Mouse (Mus musculus) small intestine, adult 2 months (tissue): ENCODE measurements at regions not wholly inside any gene's neighbourhood (a gene's known extent, or its start where the extent isn't known, plus 50 kb on each side); places are given as distances from the start of the nearest gene placed in this dataset.

ENCODE experiments used
- H3K27ac ChIP-seq: fragments of 200-500 bp; 2 replicates; pipeline ENCODE4 v1.5.1; 2012; ENCODE audit warnings: low read depth, low read length, control low read depth, inconsistent platforms; ENCODE audit not compliant: insufficient read depth
- H3K27me3 ChIP-seq: fragments of 200-500 bp; 2 replicates; pipeline ENCODE4 v1.6.1; 2012; ENCODE audit warnings: mild to moderate bottlenecking, moderate library complexity, low read length, inconsistent platforms; ENCODE audit not compliant: control insufficient read depth, insufficient read depth
- H3K36me3 ChIP-seq: fragments of 200-500 bp; 2 replicates; pipeline ENCODE4 v1.6.1; 2012; ENCODE audit warnings: mild to moderate bottlenecking, low read length, control low read depth, inconsistent platforms; ENCODE audit not compliant: control insufficient read depth, insufficient read depth
- H3K4me1 ChIP-seq: fragments of 200-500 bp; 2 replicates; pipeline ENCODE4 v1.6.1; 2012; ENCODE audit warnings: low read length, inconsistent platforms, mixed read lengths; ENCODE audit not compliant: control insufficient read depth, insufficient read depth, insufficient read length
- H3K4me3 ChIP-seq: fragments of 200-500 bp; 2 replicates; pipeline ENCODE4 v1.5.1; 2012; ENCODE audit warnings: low read depth, mild to moderate bottlenecking, control low read depth, inconsistent platforms, low read length, moderate library complexity
- CTCF ChIP-seq: fragments of 200-500 bp; IDR thresholded peaks from 2 replicates; pipeline ENCODE4 v1.5.1; 2012; ENCODE audit warnings: low read depth, mild to moderate bottlenecking, control low read depth, inconsistent platforms, low read length, moderate library complexity, mixed read lengths; ENCODE audit not compliant: insufficient replicate concordance, insufficient read length; ENCODE audit errors: extremely low read depth
- POLR2A ChIP-seq: fragments of 200-500 bp; IDR thresholded peaks from 2 replicates; pipeline ENCODE4 v1.6.1; 2012; ENCODE audit warnings: low read depth, mild to moderate bottlenecking, control low read depth, inconsistent platforms, low read length, moderate library complexity
- WGBS: fragments of 180-500 bp; shearing (Covaris S2); methylation state at CpG from one replicate; pipeline ENCODE4 v1.1.7; 2018; 5-methylcytosine and 5-hydroxymethylcytosine counted together

DNA sequence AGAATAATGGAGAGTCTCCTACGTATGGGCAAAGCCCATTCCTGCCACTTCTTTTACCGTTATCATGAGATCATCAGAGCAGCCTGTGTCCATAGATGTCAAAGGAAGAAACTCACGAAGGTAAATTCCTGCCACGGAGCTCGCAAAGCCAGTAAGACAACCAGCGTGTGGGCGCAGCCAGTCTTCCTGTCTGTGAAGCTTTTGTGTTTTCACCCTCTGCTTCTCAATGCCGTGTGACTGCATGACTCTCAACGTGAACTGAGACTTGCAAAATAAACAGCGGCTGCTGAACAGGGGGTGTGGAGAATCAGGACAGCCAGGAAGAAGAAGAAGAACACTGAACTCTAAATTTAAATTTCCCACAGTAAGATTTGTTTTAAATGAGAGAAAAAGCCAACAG, 103.8 kb upstream of the Tank start:
- Histone ChIP-seq H3K27me3 (no peaks in the 10 kb centered on the region), H3K36me3 (no peaks in the 10 kb centered on the region), H3K4me3 (no peak overlapping the region), H3K4me1 (no peaks in the 10 kb centered on the region), H3K27ac (no peak overlapping the region)
- WGBS, result 50% methylated on average over 10 of the region's 10 CpGs
- TF ChIP-seq CTCF (no peak), POLR2A (no peak)

DNA sequence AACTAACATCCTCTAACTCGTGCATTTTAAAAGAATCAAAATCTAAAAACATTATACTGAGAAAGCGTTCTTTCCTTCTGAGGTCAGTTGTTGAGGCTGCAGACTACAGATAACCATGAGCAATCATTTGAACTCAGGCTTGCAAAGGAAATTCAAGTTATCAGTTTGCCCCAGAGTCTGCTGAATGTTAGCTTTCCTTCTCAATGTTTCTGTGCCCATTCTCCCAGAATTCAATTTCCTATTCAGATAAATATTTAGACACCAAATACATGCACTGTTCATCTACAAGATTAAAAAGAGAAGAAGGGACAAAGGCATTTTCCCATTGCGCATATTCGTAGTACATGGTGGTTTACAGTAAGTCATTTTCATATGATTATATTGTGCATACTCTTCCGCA, 107.9 kb upstream of the Tank start:
- TF ChIP-seq POLR2A, result no peak
- TF ChIP-seq CTCF, result no peak
- no peaks in the 10 kb centered on the region for H3K36me3 ChIP-seq
- no peak overlapping the region for H3K27ac ChIP-seq
- H3K4me3 ChIP-seq, result no peak overlapping the region
- no peaks in the 10 kb centered on the region for H3K4me1 ChIP-seq
- WGBS, result 90% methylated on average over 5 of the region's 5 CpGs
- H3K27me3 ChIP-seq, result no peaks in the 10 kb centered on the region

DNA sequence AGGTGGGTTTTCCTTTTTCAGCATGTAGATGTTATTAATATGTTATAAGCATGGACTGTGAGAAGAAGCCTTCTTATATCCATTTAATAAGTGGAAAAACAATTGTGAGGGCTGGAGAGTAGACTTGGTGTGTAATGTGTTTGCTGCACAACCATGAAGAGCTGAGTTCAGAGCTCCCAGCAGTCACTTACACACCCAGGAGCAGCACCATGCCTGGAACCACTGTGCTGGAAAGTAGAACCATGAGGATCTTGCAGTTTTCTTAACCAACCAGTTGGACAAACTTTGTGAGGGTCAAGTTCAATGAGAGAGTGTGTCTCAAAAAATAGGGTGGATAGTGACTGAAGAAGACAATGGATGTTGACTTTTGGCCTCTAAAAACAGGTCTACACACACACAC, 108.3 kb upstream of the Tank start:
- Histone ChIP-seq H3K4me1 (no peaks in the 10 kb centered on the region), H3K27ac (no peak overlapping the region), H3K27me3 (no peaks in the 10 kb centered on the region), H3K36me3 (no peaks in the 10 kb centered on the region), H3K4me3 (no peak overlapping the region)
- no peak for TF ChIP-seq CTCF
- TF ChIP-seq POLR2A, result no peak

DNA sequence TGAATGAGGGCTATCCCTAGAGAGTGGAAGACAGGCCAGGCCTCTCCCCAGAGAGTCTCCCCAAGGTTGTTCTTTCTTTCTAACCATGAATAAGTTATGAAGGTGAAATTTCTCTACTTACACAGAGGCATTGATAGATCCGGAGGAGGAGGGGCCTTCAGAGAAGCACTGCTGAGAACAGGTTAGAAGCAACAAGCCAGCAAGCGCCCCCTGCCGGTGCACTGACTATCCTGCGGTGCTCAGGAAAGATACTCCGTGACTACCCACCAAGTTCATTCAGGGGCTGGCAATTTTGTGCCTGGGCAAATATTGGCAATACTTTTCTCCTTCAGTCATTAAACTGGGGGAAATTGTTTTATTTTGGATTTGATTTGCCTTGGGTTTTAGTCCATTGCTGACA, 122.5 kb upstream of the Tank start:
- H3K4me3 ChIP-seq, result no peak overlapping the region
- no peaks in the 10 kb centered on the region for H3K36me3 ChIP-seq
- TF ChIP-seq CTCF (peak; percentile 69; the same call in 1 of the 2 replicates), POLR2A (no peak)
- H3K27me3 ChIP-seq, result no peaks in the 10 kb centered on the region
- WGBS, result 19% methylated on average over 5 of the region's 5 CpGs
- H3K4me1 ChIP-seq, result peaks cover 2% of the 10 kb centered on the region; the same call in 1 of the 2 replicates
- H3K27ac ChIP-seq, result no peak overlapping the region

DNA sequence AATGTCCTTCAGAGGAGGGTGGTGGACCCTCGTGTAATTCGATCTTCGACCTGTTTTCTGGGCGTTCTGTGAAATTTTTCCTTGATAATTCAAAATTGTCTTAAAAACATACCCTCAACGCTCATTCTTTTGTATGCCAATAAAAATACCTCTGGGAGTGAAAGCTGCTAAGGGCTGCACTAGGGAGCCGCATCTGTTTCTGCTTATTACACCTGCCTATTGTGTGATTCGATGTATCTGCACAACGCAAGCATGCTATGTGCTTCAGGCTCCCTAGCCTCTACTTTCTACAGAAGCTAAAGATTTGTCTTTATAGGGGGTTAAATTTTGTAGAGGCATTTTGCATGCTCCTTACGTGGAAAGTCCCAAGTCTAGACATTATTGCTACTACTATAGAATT, 123.7 kb upstream of the Tank start:
- Histone ChIP-seq H3K36me3 (no peaks in the 10 kb centered on the region), H3K4me1 (peaks cover 2% of the 10 kb centered on the region; the same call in 1 of the 2 replicates), H3K27ac (no peak overlapping the region), H3K27me3 (no peaks in the 10 kb centered on the region), H3K4me3 (no peak overlapping the region)
- TF ChIP-seq POLR2A (no peak), CTCF (no peak)
- WGBS, result 24% methylated on average over 9 of the region's 9 CpGs

DNA sequence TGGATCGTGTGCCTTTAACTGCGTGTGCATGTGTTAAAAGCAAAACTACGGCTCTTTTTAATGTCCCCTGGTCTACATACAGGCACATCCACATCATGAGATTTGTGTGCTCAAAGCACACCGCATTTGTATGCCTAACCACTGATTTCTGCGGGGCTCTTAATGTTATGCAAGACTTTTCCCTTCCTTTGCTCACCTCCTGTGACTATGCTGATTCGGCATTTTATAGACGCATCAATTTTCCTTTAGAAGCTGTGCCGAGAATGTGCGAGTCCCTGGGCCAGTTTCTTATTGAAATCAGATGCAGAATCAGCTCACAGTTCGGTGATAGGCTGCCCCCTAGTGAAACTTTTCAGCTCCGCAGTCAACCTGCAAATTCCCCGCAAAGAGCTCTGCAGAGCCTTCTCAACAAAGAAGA, 124.1 kb upstream of the Tank start:
- no peaks in the 10 kb centered on the region for H3K27me3 ChIP-seq
- WGBS, result 5% methylated on average over 12 of the region's 12 CpGs
- H3K36me3 ChIP-seq, result no peaks in the 10 kb centered on the region
- no peak overlapping the region for H3K4me3 ChIP-seq
- peaks cover 2% of the 10 kb centered on the region; the same call in 1 of the 2 replicates for H3K4me1 ChIP-seq
- H3K27ac ChIP-seq, result no peak overlapping the region
- TF ChIP-seq CTCF (peak; percentile 86; the same call in 1 of the 2 replicates), POLR2A (no peak)

DNA sequence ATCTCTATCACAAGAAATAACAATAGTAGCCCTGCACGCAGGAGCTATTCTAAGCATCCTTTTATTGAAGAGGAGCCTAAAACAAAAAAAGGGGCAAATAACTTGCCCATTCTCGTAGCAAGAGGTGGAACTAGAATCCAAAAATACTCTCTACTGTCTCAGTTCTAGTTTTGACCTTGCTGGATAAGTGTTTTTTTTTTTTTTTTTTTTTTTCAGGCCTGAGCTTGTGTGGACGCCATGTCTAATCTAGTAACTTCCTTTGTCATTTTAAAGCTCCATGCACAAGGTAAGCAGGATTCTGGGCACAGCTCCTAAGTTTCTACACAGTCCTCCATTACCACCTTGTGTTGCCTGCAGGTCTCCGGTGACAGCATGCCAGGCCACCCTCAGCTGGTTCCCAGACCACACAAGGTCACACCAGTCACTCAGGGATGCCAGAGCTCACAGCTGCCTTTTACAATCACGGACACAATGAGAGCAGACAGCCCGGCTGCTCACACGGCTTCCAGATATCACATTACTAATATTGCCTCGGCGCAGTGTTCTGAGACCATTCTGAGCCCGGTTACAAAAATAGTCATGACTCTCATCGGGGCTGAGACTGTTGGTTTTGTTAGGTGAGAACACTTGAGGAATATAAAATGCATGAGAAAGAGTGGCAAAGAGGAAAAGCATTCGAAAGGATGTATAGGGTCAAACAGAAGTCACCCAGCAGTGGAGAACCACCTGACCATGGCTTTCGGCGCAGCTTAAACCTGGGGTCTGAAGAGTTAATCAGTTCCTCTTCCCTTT, 124.7 kb upstream of the Tank start:
- WGBS, result 61% methylated on average over 14 of the region's 14 CpGs
- H3K4me3 ChIP-seq, result no peak overlapping the region
- H3K27me3 ChIP-seq, result no peaks in the 10 kb centered on the region

DNA sequence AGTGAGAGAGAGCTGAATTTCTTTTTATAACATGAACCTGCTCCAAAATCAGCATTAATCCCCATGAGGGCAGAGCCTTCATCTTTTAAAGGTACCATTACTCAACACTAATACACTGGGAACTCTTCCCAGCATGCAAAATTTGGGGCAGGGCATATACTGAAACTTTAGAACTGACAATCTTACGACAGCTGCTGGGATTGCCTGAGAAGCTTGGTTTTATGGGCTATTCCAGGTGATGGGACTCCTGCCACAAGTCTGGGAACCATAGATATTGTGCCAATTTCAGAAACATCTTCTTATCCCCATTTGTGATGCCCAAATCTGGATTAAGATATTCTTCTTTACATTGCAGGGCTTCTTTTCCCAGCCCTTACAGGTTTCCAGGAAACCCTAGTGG, 125.8 kb upstream of the Tank start:
- WGBS, result 82% methylated on average over 1 of the region's 1 CpGs
- no peak overlapping the region for H3K27ac ChIP-seq
- TF ChIP-seq CTCF (no peak), POLR2A (no peak)
- H3K27me3 ChIP-seq, result no peaks in the 10 kb centered on the region
- no peak overlapping the region for H3K4me3 ChIP-seq
- H3K36me3 ChIP-seq, result no peaks in the 10 kb centered on the region
- H3K4me1 ChIP-seq, result peaks cover 2% of the 10 kb centered on the region; the same call in 1 of the 2 replicates

More for the DNA sequence above, 124.7 kb upstream of the Tank start:
- TF ChIP-seq POLR2A (no peak), CTCF (no peak)
- peaks cover 2% of the 10 kb centered on the region; the same call in 1 of the 2 replicates for H3K4me1 ChIP-seq
- H3K36me3 ChIP-seq, result no peaks in the 10 kb centered on the region
- no peak overlapping the region for H3K27ac ChIP-seq
